Mouse (Mus musculus) intestine, postnatal 0 days (tissue): Measurements from ENCODE around the gene Lama5. TPM values are rescaled to one million over a fixed set of nuclear protein-coding genes. Genes with fewer than 3 reads are reported as not detected.

ENCODE experiments used
- ATAC-seq: fragments of 200-750 bp; cut with Nextera tagmentation; 2 replicates; pipeline ENCODE4 v1.8.0; 2017; ENCODE audit warnings: mild to moderate bottlenecking, moderate TSS enrichment, moderate library complexity
- H3K27ac ChIP-seq: fragments of 300-500 bp; sonication (generic); 2 replicates; pipeline ENCODE4 v1.5.1; 2014; ENCODE audit warnings: mild to moderate bottlenecking, low read depth, low read length, moderate library complexity
- H3K27me3 ChIP-seq: fragments of 300-500 bp; sonication (generic); replicated peaks from 2 replicates; pipeline ENCODE4 v1.6.1; 2014; ENCODE audit warnings: low read length, mixed read lengths; ENCODE audit not compliant: control insufficient read depth, insufficient read depth
- H3K36me3 ChIP-seq: fragments of 300-500 bp; sonication (generic); 2 replicates; pipeline ENCODE4 v1.6.1; 2014; ENCODE audit warnings: mild to moderate bottlenecking, moderate library complexity; ENCODE audit not compliant: control insufficient read depth, insufficient read depth
- H3K4me1 ChIP-seq: fragments of 300-500 bp; sonication (generic); replicated peaks from 2 replicates; pipeline ENCODE4 v1.6.1; 2014; ENCODE audit warnings: antibody characterized with exemption, low read length, mixed read lengths; ENCODE audit not compliant: control insufficient read depth, insufficient read depth
- H3K4me2 ChIP-seq: fragments of 300-500 bp; sonication (generic); replicated peaks from 2 replicates; pipeline ENCODE4 v1.6.1; 2014; ENCODE audit warnings: low read depth, mild to moderate bottlenecking, moderate library complexity
- H3K4me3 ChIP-seq: fragments of 300-500 bp; sonication (generic); 2 replicates; pipeline ENCODE4 v1.5.1; 2014; ENCODE audit warnings: low read depth, low read length
- H3K9ac ChIP-seq: fragments of 300-500 bp; sonication (generic); 2 replicates; pipeline ENCODE4 v1.6.1; 2014; ENCODE audit warnings: mild to moderate bottlenecking, low read depth, low read length
- H3K9me3 ChIP-seq: fragments of 300-500 bp; sonication (generic); 2 replicates; pipeline ENCODE4 v1.6.1; 2016; ENCODE audit warnings: mixed run types; ENCODE audit not compliant: control insufficient read depth
- CTCF ChIP-seq: sonication (generic); IDR thresholded peaks from 2 replicates; pipeline ENCODE4 v1.5.1; 2016; ENCODE audit warnings: low read depth, mild to moderate bottlenecking, control low read depth, antibody characterized with exemption, moderate library complexity
- WGBS: fragments of 180-500 bp; shearing (Covaris S2); extraction: QIAGEN DNeasy Blood & Tissue Kit; methylation state at CpG from one replicate; pipeline ENCODE4 v1.1.7; 2014; 5-methylcytosine and 5-hydroxymethylcytosine counted together
- polyA plus RNA-seq: library from polyadenylated mRNA; unstranded; fragments of >200 nt; fragmentation: Nextera tagmentation; extraction: Ambion mirVana; gene quantifications from 2 replicates; pipeline ENCODE4 v1.2.1, GENCODE M21; 2015

Lama5 gene
- polyA plus RNA-seq, 1 experiment from 2014 or later, result 19.8 TPM

DNA sequence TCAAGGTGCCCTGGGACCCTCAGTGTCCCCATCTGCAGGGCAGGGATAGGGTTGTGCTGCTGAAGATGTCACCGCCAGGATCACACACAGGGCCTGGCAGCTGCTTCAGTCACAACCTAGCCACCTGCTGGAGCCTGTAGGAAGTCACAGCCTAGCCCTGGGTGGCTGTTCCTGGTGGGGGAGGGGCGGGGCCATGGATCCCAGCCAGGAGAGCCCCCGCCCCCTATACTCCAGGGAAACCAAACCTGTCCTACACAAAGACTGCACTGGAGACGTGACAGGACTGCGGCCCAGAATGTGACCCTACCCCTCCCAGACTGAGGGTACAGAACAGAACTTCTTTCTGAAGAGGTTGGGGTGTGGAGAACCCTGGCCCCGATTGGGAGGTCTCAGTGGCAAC lies 3.4 kb downstream of the Lama5 start:
- Histone ChIP-seq H3K27me3 (peaks cover 4% of the 10 kb centered on the region; the same call in 1 of the 2 replicates), H3K9me3 (no peaks in the 10 kb centered on the region), H3K9ac (no peak overlapping the region), H3K27ac (no peak overlapping the region), H3K4me1 (peaks cover 5% of the 10 kb centered on the region), H3K4me2 (no peak overlapping the region; the same call in 1 of the 2 replicates), H3K4me3 (no peak overlapping the region), H3K36me3 (no peaks in the 10 kb centered on the region)
- whole genome bisulfite sequencing, result 5% methylated on average over 6 of the region's 6 CpGs
- peak; percentile 27; the same call in 1 of the 2 replicates for ATAC-seq
- TF ChIP-seq CTCF, result peak; percentile 69

DNA sequence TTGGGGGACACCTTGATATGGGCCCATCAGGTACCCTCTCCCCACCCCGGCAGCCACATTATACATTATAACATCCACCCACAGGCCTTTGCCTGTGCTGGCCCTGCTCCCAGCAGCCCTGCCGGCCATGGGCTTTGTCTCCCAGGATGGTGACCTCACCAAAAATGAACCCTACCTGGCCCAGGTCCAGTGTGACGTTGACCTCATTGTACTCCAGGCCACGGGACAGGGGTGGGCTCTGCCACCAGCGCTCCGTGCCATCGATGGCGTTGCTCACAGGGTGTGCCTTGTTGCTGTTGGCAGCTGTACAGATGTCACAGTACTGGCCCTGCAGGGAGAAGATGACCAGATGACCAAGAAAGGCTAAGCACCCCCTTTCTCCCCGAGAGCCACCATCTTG lies 4.6 kb downstream of the Lama5 start:
- no peak overlapping the region for H3K4me3 ChIP-seq
- H3K4me1 ChIP-seq, result peaks cover 8% of the 10 kb centered on the region
- no peak overlapping the region for H3K4me2 ChIP-seq
- no peak for TF ChIP-seq CTCF
- no peaks in the 10 kb centered on the region for H3K9me3 ChIP-seq
- H3K9ac ChIP-seq, result no peak overlapping the region
- H3K27me3 ChIP-seq, result peaks cover 4% of the 10 kb centered on the region; the same call in 1 of the 2 replicates
- H3K36me3 ChIP-seq, result no peaks in the 10 kb centered on the region
- no peak overlapping the region for H3K27ac ChIP-seq
- no peak for ATAC-seq
- 91% methylated on average over 9 of the region's 9 CpGs for WGBS

- Histone ChIP-seq H3K36me3 (no peaks in the 10 kb centered on the region), H3K27me3 (peaks cover 4% of the 10 kb centered on the region; the same call in 1 of the 2 replicates), H3K4me1 (peaks cover 12% of the 10 kb centered on the region), H3K9ac (no peak overlapping the region), H3K4me2 (peak overlapping the region; percentile 21; the same call in 1 of the 2 replicates), H3K27ac (peak overlapping the region; percentile 28; the same call in 1 of the 2 replicates), H3K4me3 (no peak overlapping the region), H3K9me3 (no peaks in the 10 kb centered on the region)
- no peak for TF ChIP-seq CTCF
- WGBS, result 32% methylated on average over 9 of the region's 9 CpGs
- 0 out of 2 replicates have a peak, but pooled peaks have one; percentile 18 for ATAC-seq
Observed at GRCm38 (mm10) chr2:180220165-180220564, 5.5 kb downstream of the Lama5 start.

GRCm38 (mm10) chr2:180219145-180219943 lies 6.3 kb downstream of the Lama5 start:
- Histone ChIP-seq H3K4me2 (no peak overlapping the region), H3K36me3 (no peaks in the 10 kb centered on the region), H3K4me1 (peaks cover 18% of the 10 kb centered on the region), H3K4me3 (no peak overlapping the region), H3K27ac (peak overlapping the region; percentile 28; the same call in 1 of the 2 replicates), H3K27me3 (no peaks in the 10 kb centered on the region; the same call in 1 of the 2 replicates), H3K9ac (no peak overlapping the region), H3K9me3 (no peaks in the 10 kb centered on the region)
- no peak for TF ChIP-seq CTCF
- no peak for ATAC-seq
- 78% methylated on average over 15 of the region's 15 CpGs for WGBS

- ATAC-seq, result no peak
Observed at GRCm38 (mm10) chr2:180218677-180219076, 7.0 kb downstream of the Lama5 start.

DNA sequence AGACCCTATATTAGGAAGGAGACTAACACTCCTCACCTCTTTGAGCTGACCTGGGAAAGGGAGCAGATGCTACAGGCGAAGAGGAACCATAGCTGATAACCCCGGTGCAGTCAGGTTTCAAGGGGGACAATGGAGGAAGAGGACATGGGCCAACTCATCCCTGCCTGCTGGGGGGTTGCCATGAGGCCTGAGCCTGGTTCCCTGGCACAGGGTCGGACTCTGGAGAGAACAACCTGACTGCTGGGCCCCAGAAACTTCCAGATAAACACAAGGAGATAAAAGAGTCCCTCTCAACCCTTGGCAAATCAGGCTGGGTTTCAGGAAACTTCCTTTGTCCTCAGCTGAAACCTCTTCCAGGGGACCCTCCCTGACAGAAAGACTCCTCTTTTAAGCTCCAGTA lies 7.4 kb downstream of the Lama5 start:
- Histone ChIP-seq H3K27ac (0 out of 2 replicates have a peak overlapping the region, but pooled peaks have one; percentile 21), H3K9ac (no peak overlapping the region), H3K36me3 (no peaks in the 10 kb centered on the region), H3K27me3 (no peaks in the 10 kb centered on the region), H3K9me3 (no peaks in the 10 kb centered on the region), H3K4me1 (peaks cover 20% of the 10 kb centered on the region), H3K4me3 (no peak overlapping the region), H3K4me2 (no peak overlapping the region)
- ATAC-seq, result no peak
- no peak for TF ChIP-seq CTCF
- 50% methylated on average over 3 of the region's 3 CpGs for WGBS

More at GRCm38 (mm10) chr2:180218677-180219076, 7.0 kb downstream of the Lama5 start:
- Histone ChIP-seq H3K4me1 (peaks cover 20% of the 10 kb centered on the region), H3K4me3 (no peak overlapping the region), H3K4me2 (no peak overlapping the region), H3K36me3 (no peaks in the 10 kb centered on the region), H3K27me3 (no peaks in the 10 kb centered on the region), H3K27ac (0 out of 2 replicates have a peak overlapping the region, but pooled peaks have one; percentile 21), H3K9me3 (no peaks in the 10 kb centered on the region), H3K9ac (no peak overlapping the region)
- TF ChIP-seq CTCF, result no peak
- 48% methylated on average over 5 of the region's 5 CpGs for WGBS
